Mouse (Mus musculus) hindbrain, postnatal 0 days (tissue): ENCODE data around the gene Prr19. TPM values are rescaled to one million over a fixed set of nuclear protein-coding genes. Genes with fewer than 3 reads are reported as not detected.
A peak's percentile ranks its signal among the peaks of the same experiment; 100 is the strongest.

Source experiments
- ATAC-seq: fragments of 200-750 bp; cut with Nextera tagmentation; 2 replicates; pipeline ENCODE4 v1.8.0; 2017; ENCODE audit warnings: mild to moderate bottlenecking, moderate TSS enrichment, moderate library complexity
- DNase-seq: peaks from one replicate; pipeline ENCODE4 v3.0.0-alpha.2; 2015; ENCODE audit warnings: low spot score
- H3K27ac ChIP-seq: fragments of 300-500 bp; sonication (generic); 2 replicates; pipeline ENCODE4 v1.5.1; 2014; ENCODE audit warnings: mild to moderate bottlenecking
- H3K27me3 ChIP-seq: fragments of 300-500 bp; sonication (generic); 2 replicates; pipeline ENCODE4 v1.6.1; 2014; ENCODE audit warnings: low read length, mixed read lengths; ENCODE audit not compliant: insufficient read depth
- H3K36me3 ChIP-seq: fragments of 300-500 bp; sonication (generic); 2 replicates; pipeline ENCODE4 v1.6.1; 2014; ENCODE audit warnings: low read length, mixed read lengths; ENCODE audit not compliant: insufficient read depth
- H3K4me1 ChIP-seq: fragments of 300-500 bp; sonication (generic); 2 replicates; pipeline ENCODE4 v1.6.1; 2014; ENCODE audit warnings: antibody characterized with exemption, low read length, mixed read lengths; ENCODE audit not compliant: insufficient read depth
- H3K4me2 ChIP-seq: fragments of 300-500 bp; sonication (generic); 2 replicates; pipeline ENCODE4 v1.6.1; 2014; ENCODE audit warnings: low read depth, mild to moderate bottlenecking, low read length, moderate library complexity, mixed read lengths
- H3K4me3 ChIP-seq: fragments of 300-500 bp; sonication (generic); 2 replicates; pipeline ENCODE4 v1.5.1; 2014; ENCODE audit warnings: low read length
- H3K9ac ChIP-seq: fragments of 300-500 bp; sonication (generic); replicated peaks from 2 replicates; pipeline ENCODE4 v1.6.1; 2014; ENCODE audit warnings: mild to moderate bottlenecking, low read length, moderate library complexity, mixed read lengths
- H3K9me3 ChIP-seq: fragments of 300-500 bp; sonication (generic); 2 replicates; pipeline ENCODE4 v1.6.1; 2016; ENCODE audit warnings: low read length, mixed read lengths
- CTCF ChIP-seq: IDR thresholded peaks from 2 replicates; pipeline ENCODE4 v1.5.1; 2016; ENCODE audit warnings: antibody characterized with exemption, control low read depth, low read depth
- WGBS: fragments of 180-500 bp; shearing (Covaris S2); extraction: QIAGEN DNeasy Blood & Tissue Kit; methylation state at CpG from one replicate; pipeline ENCODE4 v1.1.7; 2014; 5-methylcytosine and 5-hydroxymethylcytosine counted together
- polyA plus RNA-seq: library from polyadenylated mRNA; unstranded; fragments of >200 nt; fragmentation: Nextera tagmentation; extraction: Ambion mirVana; gene quantifications from 2 replicates; pipeline ENCODE4 v1.2.1, GENCODE M21; 2015
- total RNA-seq: library from RNA; depleted of rRNA; stranded (reverse); fragments of >200 nt; gene quantifications from 2 replicates; pipeline ENCODE4 v1.2.3, GENCODE M21; 2014

Gene Prr19
- total and polyA plus RNA-seq, 2 experiments from 2014 or later = 1.4 to 3.6 TPM

GRCm38 (mm10) chr7:25274996-25275395 lies 26.2 kb upstream of the Prr19 start:
- Histone ChIP-seq H3K36me3 (peaks cover 21% of the 10 kb centered on the region; the same call in 1 of the 2 replicates), H3K9me3 (no peaks in the 10 kb centered on the region), H3K9ac (0 out of 2 replicates have a peak overlapping the region, but pooled peaks have one; percentile 18), H3K27ac (no peak overlapping the region), H3K4me3 (no peak overlapping the region), H3K27me3 (no peaks in the 10 kb centered on the region), H3K4me1 (peaks cover 14% of the 10 kb centered on the region), H3K4me2 (no peak overlapping the region)
- ATAC-seq = no peak
- TF ChIP-seq CTCF = no peak
- DNase-seq = no peak
- 86% methylated on average over 3 of the region's 3 CpGs for WGBS

- H3K4me1 ChIP-seq = peaks cover 19% of the 10 kb centered on the region
- DNase-seq = no peak
Observed at GRCm38 (mm10) chr7:25275555-25276298, 25.5 kb upstream of the Prr19 start.

GRCm38 (mm10) chr7:25277405-25277804 lies 23.8 kb upstream of the Prr19 start:
- H3K9ac ChIP-seq = peak overlapping the region; percentile 18; the same call in 1 of the 2 replicates
- 90% methylated on average over 4 of the region's 4 CpGs for WGBS
- H3K4me2 ChIP-seq = peak overlapping the region; percentile 92
- peak overlapping the region; percentile 99; the same call in 1 of the 2 replicates for H3K27ac ChIP-seq
- DNase-seq = no peak
- peaks cover 27% of the 10 kb centered on the region for H3K4me1 ChIP-seq
- no peaks in the 10 kb centered on the region for H3K27me3 ChIP-seq
- no peak for TF ChIP-seq CTCF
- peaks cover 7% of the 10 kb centered on the region; the same call in 1 of the 2 replicates for H3K36me3 ChIP-seq
- no peak overlapping the region for H3K4me3 ChIP-seq
- no peaks in the 10 kb centered on the region for H3K9me3 ChIP-seq
- ATAC-seq = no peak

More at GRCm38 (mm10) chr7:25275555-25276298, 25.5 kb upstream of the Prr19 start:
- no peaks in the 10 kb centered on the region for H3K9me3 ChIP-seq
- 57% methylated on average over 9 of the region's 9 CpGs for WGBS
- no peaks in the 10 kb centered on the region for H3K27me3 ChIP-seq
- H3K4me2 ChIP-seq = no peak overlapping the region
- ATAC-seq = no peak
- no peak for TF ChIP-seq CTCF
- H3K9ac ChIP-seq = peak overlapping the region; percentile 18; the same call in 1 of the 2 replicates
- peaks cover 21% of the 10 kb centered on the region; the same call in 1 of the 2 replicates for H3K36me3 ChIP-seq
- H3K4me3 ChIP-seq = no peak overlapping the region
- 0 out of 2 replicates have a peak overlapping the region, but pooled peaks have one; percentile 3 for H3K27ac ChIP-seq

- Histone ChIP-seq H3K4me3 (peak overlapping the region; percentile 54), H3K27me3 (no peaks in the 10 kb centered on the region), H3K36me3 (peaks cover 2% of the 10 kb centered on the region; the same call in 1 of the 2 replicates), H3K27ac (peak overlapping the region; percentile 99), H3K9me3 (no peaks in the 10 kb centered on the region), H3K9ac (peak overlapping the region; percentile 75; the same call in 1 of the 2 replicates), H3K4me2 (peak overlapping the region; percentile 92), H3K4me1 (peaks cover 27% of the 10 kb centered on the region)
- no peak for ATAC-seq
- no peak; the same call in 1 of the 2 replicates for TF ChIP-seq CTCF
- 12% methylated on average over 4 of the region's 4 CpGs for WGBS
- no peak for DNase-seq
Observed at GRCm38 (mm10) chr7:25277998-25278340, 23.2 kb upstream of the Prr19 start.

- H3K4me2 ChIP-seq = peak overlapping the region; percentile 92
- H3K4me3 ChIP-seq = peak overlapping the region; percentile 54
- H3K27me3 ChIP-seq = no peaks in the 10 kb centered on the region
- no peaks in the 10 kb centered on the region for H3K9me3 ChIP-seq
- H3K36me3 ChIP-seq = no peaks in the 10 kb centered on the region
- DNase-seq = peak; percentile 93
- H3K27ac ChIP-seq = peak overlapping the region; percentile 99
- H3K9ac ChIP-seq = peak overlapping the region; percentile 75
- H3K4me1 ChIP-seq = peaks cover 27% of the 10 kb centered on the region
- peak; percentile 70; the same call in 1 of the 2 replicates for TF ChIP-seq CTCF
- ATAC-seq = peak; percentile 74
- WGBS = under 1% methylated on average over 51 of the region's 60 CpGs
Observed at GRCm38 (mm10) chr7:25278341-25279075, 22.7 kb upstream of the Prr19 start.

DNA sequence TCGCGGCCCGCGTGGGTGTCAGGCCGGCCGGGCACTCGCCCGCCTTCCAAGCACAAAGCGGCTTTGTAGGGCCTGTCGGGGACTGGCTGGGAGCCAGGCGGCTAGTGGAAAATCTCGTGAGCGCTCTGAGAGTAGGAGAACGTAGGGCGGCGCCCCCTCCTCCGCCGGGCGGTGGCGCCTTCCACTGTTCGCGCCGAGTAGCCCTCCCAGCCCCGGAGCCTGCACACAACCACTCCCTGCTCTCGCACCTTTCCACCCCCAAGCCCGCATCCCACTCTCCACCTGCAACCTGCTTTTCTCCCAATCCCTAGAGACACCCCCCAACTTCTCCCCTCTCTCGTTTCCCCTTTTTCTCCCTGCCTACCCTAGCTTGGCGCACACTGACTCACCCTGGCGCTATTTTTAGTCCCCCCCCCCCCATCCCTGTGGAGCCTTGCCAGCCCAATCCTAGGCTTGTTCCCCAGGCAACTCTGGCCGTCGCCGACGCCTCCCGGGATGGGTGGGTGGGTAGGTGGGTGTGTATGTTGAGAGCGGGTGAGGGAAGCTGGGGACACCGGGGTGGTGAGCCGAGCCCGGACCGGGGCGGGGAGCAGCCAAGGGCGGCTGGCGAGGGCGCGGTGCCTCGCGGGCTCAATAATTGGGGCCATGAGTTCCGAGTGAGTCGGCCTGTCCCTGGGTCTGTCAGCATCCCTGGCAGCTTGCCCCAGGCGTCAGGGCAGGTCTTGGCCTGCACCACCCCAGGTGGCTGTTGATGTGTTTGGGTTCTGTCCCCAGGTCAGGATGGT lies 21.9 kb upstream of the Prr19 start:
- peaks cover 32% of the 10 kb centered on the region for H3K4me1 ChIP-seq
- H3K27me3 ChIP-seq = no peaks in the 10 kb centered on the region
- WGBS = under 1% methylated on average over 42 of the region's 49 CpGs
- H3K4me3 ChIP-seq = peak overlapping the region; percentile 54
- peak; percentile 60 for TF ChIP-seq CTCF
- no peaks in the 10 kb centered on the region for H3K36me3 ChIP-seq
- H3K9me3 ChIP-seq = no peaks in the 10 kb centered on the region
- DNase-seq (peak; percentile 96), ATAC-seq (peak; percentile 73)
- peak overlapping the region; percentile 75 for H3K9ac ChIP-seq
- H3K27ac ChIP-seq = peak overlapping the region; percentile 99
- H3K4me2 ChIP-seq = peak overlapping the region; percentile 92
